Mouse (Mus musculus) midbrain, embryonic 14.5 days (tissue): ENCODE measurements at regions not wholly inside any gene's neighbourhood (a gene's known extent, or its start where the extent isn't known, plus 50 kb on each side); places are given as distances from the start of the nearest gene placed in this dataset.
"Not testable (repeated sequence)": the region's sequence is repeated elsewhere in the genome, so short reads cannot be mapped to it uniquely, and the experiment has no call there.

Experiments used
- ATAC-seq: fragments of 200-750 bp; cut with Nextera tagmentation; 2 replicates; pipeline ENCODE4 v1.8.0; 2017; ENCODE audit warnings: moderate number of reproducible peaks, moderate library complexity; ENCODE audit not compliant: low FRiP score, low TSS enrichment
- DNase-seq: peaks from one replicate; pipeline ENCODE4 v3.0.0-alpha.2; 2015
- H3K27ac ChIP-seq: fragments of 300-500 bp; sonication (generic); replicated peaks from 2 replicates; pipeline ENCODE4 v1.5.1; 2014; ENCODE audit warnings: mild to moderate bottlenecking, low read depth, low read length, moderate library complexity
- H3K27me3 ChIP-seq: fragments of 300-500 bp; sonication (generic); 2 replicates; pipeline ENCODE4 v1.6.1; 2014; ENCODE audit warnings: low read length, control low read depth, mixed read lengths; ENCODE audit not compliant: control insufficient read depth, insufficient read depth
- H3K36me3 ChIP-seq: fragments of 300-500 bp; sonication (generic); 2 replicates; pipeline ENCODE4 v1.6.1; 2014; ENCODE audit warnings: low read length, control low read depth; ENCODE audit not compliant: control insufficient read depth, insufficient read depth
- H3K4me1 ChIP-seq: fragments of 300-500 bp; sonication (generic); 2 replicates; pipeline ENCODE4 v1.6.1; 2014; ENCODE audit warnings: mild to moderate bottlenecking, antibody characterized with exemption, low read length, control low read depth; ENCODE audit not compliant: control insufficient read depth, insufficient read depth
- H3K4me2 ChIP-seq: fragments of 300-500 bp; sonication (generic); 2 replicates; pipeline ENCODE4 v1.6.1; 2014; ENCODE audit warnings: mild to moderate bottlenecking, low read length, moderate library complexity
- H3K4me3 ChIP-seq: fragments of 300-500 bp; sonication (generic); replicated peaks from 2 replicates; pipeline ENCODE4 v1.5.1; 2014; ENCODE audit warnings: low read depth, low read length
- H3K9ac ChIP-seq: fragments of 300-500 bp; sonication (generic); replicated peaks from 2 replicates; pipeline ENCODE4 v1.6.1; 2014; ENCODE audit warnings: mild to moderate bottlenecking, low read length, moderate library complexity
- H3K9me3 ChIP-seq: fragments of 300-500 bp; sonication (generic); 2 replicates; pipeline ENCODE4 v1.6.1; 2016; ENCODE audit warnings: low read length, control low read depth, mixed read lengths; ENCODE audit not compliant: control insufficient read depth
- WGBS: fragments of 180-500 bp; shearing (Covaris S2); extraction: QIAGEN DNeasy Blood & Tissue Kit; methylation state at CpG from one replicate; pipeline ENCODE4 v1.1.7; 2014; 5-methylcytosine and 5-hydroxymethylcytosine counted together

DNA sequence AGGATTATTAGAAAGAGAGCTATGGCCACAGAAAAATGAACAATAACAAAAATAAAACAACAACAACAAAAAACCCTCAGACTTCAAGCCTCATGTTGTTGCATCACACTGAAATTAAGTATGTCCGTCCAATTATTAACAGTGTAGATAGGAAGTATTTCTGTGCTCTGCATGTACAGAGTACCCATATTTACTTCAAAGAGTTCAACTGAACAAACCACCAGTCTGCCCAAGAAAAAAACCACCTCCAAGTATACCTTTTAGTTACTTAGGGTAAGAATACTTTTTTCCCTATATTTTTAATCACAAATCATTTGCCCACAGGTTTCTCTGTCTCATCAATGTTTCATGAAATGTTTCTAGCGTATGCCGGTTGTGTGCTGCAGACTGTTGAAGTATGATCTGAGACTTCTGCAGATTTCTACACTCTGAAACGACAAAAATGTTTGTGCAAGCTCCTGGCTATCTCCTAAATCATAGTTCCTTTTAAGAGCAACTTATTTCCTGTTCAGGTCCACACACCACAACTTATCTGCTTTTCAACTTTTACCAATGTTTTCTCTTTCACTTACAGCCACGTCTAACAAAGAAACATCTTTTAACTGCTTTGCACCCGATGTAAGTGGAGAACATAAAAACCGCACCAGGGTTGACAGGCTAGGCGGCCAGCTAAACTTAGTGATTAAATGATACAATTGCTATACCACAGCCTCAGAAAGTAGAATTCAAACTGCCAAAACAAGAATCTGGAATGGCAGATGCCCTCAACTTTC lies 154.2 kb upstream of the Rps6ka3 start:
- ATAC-seq (no peak), DNase-seq (no peak)
- Histone ChIP-seq H3K27me3 (no peaks in the 10 kb centered on the region), H3K4me2 (no peak overlapping the region), H3K4me1 (no peaks in the 10 kb centered on the region), H3K9ac (no peak overlapping the region), H3K9me3 (no peaks in the 10 kb centered on the region), H3K36me3 (no peaks in the 10 kb centered on the region), H3K4me3 (no peak overlapping the region), H3K27ac (no peak overlapping the region)
- WGBS: 84% methylated on average over 8 of the region's 8 CpGs

DNA sequence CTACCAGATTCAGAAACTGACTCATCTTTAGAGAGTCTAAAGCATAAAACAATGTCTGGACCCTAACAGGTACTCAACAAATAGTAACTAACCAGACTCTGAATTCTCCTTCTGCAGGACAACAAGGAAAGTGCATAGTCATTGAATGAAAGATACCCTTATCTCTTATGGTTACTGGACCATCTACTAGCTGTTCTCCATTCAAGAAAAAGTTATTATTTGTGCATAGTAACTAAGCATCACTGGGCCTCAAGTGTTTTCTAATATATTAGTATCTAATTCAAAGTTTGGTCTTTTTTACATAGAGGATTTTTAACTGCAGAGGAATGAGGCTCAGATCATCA lies 153.7 kb upstream of the Rps6ka3 start:
- Histone ChIP-seq H3K27me3 (no peaks in the 10 kb centered on the region), H3K4me2 (no peak overlapping the region)

DNA sequence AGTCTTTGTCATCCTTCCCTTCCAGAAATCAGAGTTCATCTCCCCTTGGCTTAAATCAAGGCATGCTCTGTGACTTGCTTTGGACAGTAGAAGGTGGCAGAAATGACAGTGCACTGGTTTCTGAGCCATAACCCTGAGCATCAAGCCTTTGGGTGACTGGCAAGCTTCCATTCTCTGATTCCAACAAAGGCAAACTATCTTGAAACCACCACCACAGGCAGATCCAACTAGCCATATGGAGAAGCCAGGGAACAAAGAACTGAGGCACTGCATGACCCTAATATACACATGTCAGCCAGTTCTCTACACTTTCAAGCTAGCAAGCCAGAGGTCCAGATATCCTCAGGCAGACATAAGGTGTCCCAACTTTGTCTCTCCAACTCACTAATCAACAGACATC lies 151.2 kb upstream of the Rps6ka3 start:
- Histone ChIP-seq H3K9ac (no peak overlapping the region), H3K4me2 (no peak overlapping the region), H3K27me3 (no peaks in the 10 kb centered on the region), H3K4me1 (no peaks in the 10 kb centered on the region), H3K36me3 (no peaks in the 10 kb centered on the region), H3K4me3 (no peak overlapping the region), H3K9me3 (no peaks in the 10 kb centered on the region), H3K27ac (no peak overlapping the region)
- no peak for ATAC-seq
- DNase-seq: no peak

More for the DNA sequence above, 153.7 kb upstream of the Rps6ka3 start:
- Histone ChIP-seq H3K36me3 (no peaks in the 10 kb centered on the region), H3K4me3 (no peak overlapping the region), H3K27ac (no peak overlapping the region), H3K4me1 (no peaks in the 10 kb centered on the region), H3K9me3 (no peaks in the 10 kb centered on the region), H3K9ac (no peak overlapping the region)
- ATAC-seq (no peak), DNase-seq (no peak)

DNA sequence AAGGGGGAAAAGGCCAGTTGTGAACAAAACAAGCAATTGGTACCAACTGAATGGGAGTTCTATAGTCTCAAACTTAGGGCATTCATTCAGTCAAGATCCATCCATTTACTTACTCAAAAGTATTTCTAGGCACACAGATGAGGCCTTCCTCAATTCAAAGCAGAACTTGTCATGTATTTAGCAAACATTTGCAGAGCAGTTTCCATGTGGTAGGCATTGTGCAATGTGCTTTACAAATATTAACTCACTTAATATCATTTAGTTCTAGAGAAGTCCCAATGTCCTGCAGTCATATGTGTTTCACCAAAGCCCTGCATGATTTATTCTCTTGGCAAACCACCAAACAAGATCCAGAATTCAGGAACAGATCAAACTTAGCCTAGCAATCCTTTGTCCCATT lies 148.8 kb upstream of the Rps6ka3 start:
- ATAC-seq: no peak
- no peaks in the 10 kb centered on the region for H3K36me3 ChIP-seq

DNA sequence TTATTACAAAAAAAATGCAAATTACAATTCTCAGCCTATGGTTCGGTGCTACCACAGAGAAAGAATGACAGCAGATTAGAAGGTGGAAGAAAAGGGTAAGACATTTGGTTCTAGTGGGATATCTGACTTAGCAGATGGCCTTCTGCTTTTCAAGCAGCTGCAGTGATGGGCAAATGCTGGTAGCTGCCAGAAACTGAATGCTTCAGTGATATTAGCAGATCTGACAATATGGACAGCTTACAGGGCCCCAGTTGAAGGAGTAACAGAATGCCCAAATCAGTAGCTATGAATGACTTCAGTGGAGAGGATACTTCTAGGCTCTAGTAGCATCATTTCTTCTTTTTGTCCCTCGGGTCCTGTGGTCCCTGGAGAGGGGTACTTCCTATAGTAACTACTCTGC lies 143.9 kb upstream of the Rps6ka3 start:
- Histone ChIP-seq H3K4me3 (no peak overlapping the region), H3K9me3 (no peaks in the 10 kb centered on the region), H3K27me3 (no peaks in the 10 kb centered on the region), H3K27ac (no peak overlapping the region), H3K4me1 (no peaks in the 10 kb centered on the region), H3K4me2 (no peak overlapping the region), H3K9ac (no peak overlapping the region), H3K36me3 (no peaks in the 10 kb centered on the region)
- 62% methylated on average over 2 of the region's 2 CpGs for whole genome bisulfite sequencing
- DNase-seq: no peak
- ATAC-seq: no peak

More for the DNA sequence above, 148.8 kb upstream of the Rps6ka3 start:
- Histone ChIP-seq H3K9me3 (no peaks in the 10 kb centered on the region), H3K4me1 (no peaks in the 10 kb centered on the region), H3K4me3 (no peak overlapping the region), H3K4me2 (no peak overlapping the region), H3K27ac (no peak overlapping the region), H3K27me3 (no peaks in the 10 kb centered on the region), H3K9ac (no peak overlapping the region)
- DNase-seq: no peak

DNA sequence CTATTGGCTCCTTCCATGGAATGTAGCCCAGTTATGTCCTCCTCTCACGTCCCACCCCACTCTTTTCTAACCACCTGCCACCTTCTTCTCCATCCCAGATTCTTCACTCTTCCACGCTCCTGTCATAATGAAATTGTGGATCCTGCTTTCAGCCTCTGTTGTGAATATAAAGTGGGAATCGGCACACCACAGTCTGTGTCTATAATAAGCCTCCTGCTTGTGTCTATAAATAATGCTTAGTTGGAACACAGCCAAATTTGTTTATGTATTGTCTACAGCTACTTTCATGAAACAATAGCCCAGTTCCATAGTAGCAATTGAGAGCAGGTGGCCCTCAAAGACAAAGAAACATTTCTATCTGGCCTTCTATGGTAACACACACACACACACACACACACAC lies 137.5 kb upstream of the Rps6ka3 start:
- 60% methylated on average over 3 of the region's 3 CpGs for WGBS
- Histone ChIP-seq H3K4me1 (no peaks in the 10 kb centered on the region), H3K36me3 (no peaks in the 10 kb centered on the region), H3K4me2 (no peak overlapping the region), H3K27me3 (no peaks in the 10 kb centered on the region), H3K27ac (no peak overlapping the region), H3K9me3 (no peaks in the 10 kb centered on the region), H3K9ac (no peak overlapping the region), H3K4me3 (no peak overlapping the region)
- DNase-seq: no peak
- ATAC-seq: no peak

DNA sequence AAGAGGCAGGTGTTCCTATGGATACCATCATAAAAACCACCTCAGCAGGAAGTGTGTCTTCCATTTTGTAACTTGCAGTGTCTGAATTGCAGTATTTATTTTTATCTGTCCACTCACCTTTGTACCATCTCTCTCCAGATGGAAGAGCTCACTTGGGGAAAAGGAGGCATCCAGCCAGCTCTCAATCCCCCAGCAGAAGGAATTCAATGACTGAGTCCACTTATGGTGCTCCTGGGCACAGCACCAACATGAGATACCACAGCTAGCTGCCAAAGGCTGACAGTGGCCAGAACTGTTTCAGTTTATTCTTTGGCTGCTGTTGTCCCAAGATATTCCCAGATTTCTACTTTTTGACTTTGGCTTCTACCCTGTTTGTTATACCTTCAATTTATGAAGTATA lies 136.6 kb upstream of the Rps6ka3 start:
- no peak for ATAC-seq
- no peak for DNase-seq

DNA sequence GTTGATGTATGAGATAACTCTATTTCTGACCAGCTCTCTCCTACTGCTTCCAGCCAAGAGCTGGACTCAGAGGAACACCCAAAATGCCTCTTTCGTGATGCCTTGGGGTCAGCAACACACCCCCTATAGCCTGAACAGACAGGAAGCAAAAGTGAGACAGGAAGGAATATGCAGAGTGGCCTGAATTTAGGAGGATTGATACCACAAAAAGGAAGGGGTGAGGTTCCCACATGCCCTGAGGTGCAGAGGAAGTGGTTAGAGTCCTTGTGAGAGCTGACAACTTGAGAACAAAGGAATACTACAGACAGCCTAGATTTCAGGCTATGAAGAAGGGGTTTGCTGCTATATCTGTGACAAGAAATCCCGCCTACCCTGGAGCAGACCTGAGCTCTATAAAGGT lies 129.6 kb upstream of the Rps6ka3 start:
- Histone ChIP-seq H3K36me3 (no peaks in the 10 kb centered on the region), H3K27me3 (no peaks in the 10 kb centered on the region), H3K27ac (no peak overlapping the region), H3K4me1 (no peaks in the 10 kb centered on the region), H3K4me3 (no peak overlapping the region), H3K9ac (no peak overlapping the region), H3K4me2 (no peak overlapping the region), H3K9me3 (no peaks in the 10 kb centered on the region)
- WGBS: 84% methylated on average over 2 of the region's 2 CpGs
- no peak for ATAC-seq
- DNase-seq: no peak

More for the DNA sequence above, 136.6 kb upstream of the Rps6ka3 start:
- Histone ChIP-seq H3K4me1 (no peaks in the 10 kb centered on the region), H3K4me3 (no peak overlapping the region), H3K9ac (no peak overlapping the region), H3K9me3 (no peaks in the 10 kb centered on the region), H3K4me2 (no peak overlapping the region), H3K27me3 (no peaks in the 10 kb centered on the region), H3K27ac (no peak overlapping the region), H3K36me3 (no peaks in the 10 kb centered on the region)

DNA sequence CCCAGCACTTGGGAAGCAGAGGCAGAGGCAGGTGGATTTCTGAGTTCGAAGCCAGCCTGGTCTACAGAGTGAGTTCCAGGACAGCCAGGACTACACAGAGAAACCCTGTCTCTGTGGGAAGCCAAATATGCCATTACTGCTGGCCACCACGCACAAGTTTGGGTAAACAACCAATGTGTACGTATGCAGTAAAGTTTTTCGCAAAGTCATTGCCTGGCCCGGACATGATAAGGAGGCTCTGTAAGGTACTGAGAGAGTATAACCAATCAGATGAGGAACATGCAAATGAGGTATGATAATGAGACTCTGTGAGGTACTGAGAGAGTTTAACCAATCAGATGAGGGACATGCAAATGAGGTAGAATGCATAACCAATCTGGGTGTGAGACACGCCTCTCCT lies 99.5 kb upstream of the Rps6ka3 start:
- H3K9ac ChIP-seq, H3K27me3 ChIP-seq, H3K4me3 ChIP-seq, H3K4me1 ChIP-seq, H3K27ac ChIP-seq, DNase-seq, H3K4me2 ChIP-seq, H3K36me3 ChIP-seq, H3K9me3 ChIP-seq, ATAC-seq: not testable (repeated sequence)
- 93% methylated on average over 6 of the region's 6 CpGs for WGBS
